Mouse (Mus musculus) heart, adult 8-10 months (tissue): Measurements from ENCODE around the gene Mob1a. TPM values are rescaled to one million over a fixed set of nuclear protein-coding genes. Genes with fewer than 3 reads are reported as not detected.

Source experiments
- DNase-seq: peaks from one replicate; pipeline ENCODE4 v3.0.0; 2022; ENCODE audit warnings: low spot score
- total RNA-seq, 4 experiments: library from RNA; stranded (reverse); gene quantifications; 2 replicates each; pipeline ENCODE4 v1.2.4; 2022

The Mob1a gene
- 10 to 100 TPM; 15.5 to 28.4 (median 20.2) TPM for total RNA-seq

DNA sequence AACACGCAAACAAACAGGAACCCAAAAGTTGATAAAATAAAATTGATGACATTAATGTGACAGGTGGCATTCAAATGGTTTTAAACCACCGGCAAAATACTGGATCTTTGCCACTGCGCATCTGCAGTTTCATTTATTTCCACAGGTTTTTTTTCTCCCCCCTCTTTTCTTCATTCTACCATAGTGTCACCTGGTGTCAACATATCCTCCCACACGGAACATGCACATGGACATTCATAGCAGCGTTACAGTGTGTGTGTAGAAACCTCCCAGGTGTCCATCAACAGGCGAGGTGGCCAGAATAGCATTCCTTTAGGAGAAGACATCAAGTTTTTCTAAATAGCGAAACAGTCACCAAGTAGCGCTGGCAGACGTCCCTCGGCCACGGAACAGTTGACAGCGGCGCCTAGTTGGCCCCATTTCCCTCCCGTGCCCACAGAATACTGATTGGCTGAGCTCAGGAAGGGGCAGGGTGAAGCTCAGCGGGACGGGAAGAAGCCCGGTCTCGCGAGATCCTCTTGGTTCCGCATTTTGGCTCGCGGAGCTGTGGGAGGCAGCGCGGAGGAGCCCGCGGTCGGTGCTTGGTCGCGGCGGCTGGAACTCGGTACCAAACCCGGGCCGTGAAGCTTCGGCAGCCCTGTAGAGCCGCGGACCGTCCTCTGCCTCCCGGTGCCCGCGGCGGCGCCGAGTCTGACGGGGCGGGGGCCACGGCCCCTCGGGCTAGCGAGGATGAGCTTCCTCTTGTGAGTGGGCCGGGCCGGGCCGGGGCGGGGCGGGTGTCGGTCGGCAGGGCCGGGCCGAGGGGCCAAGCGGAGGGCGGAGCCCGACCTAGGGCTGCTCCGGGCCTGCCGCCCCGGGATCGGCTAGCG lies at the start of gene Mob1a, which contains the start of gene Mthfd2:
Gene Mob1a (plus strand): TSS at position 492 of the 869 bp plus-strand sequence.
Gene Mthfd2 (minus strand): TSS at position 384 of the 869 bp plus-strand sequence.
- peak; percentile 96 for DNase-seq

- no peak for DNase-seq
Observed at GRCm38 (mm10) chr6:83277151-83277550, 48.7 kb upstream of the Mob1a start.

DNA sequence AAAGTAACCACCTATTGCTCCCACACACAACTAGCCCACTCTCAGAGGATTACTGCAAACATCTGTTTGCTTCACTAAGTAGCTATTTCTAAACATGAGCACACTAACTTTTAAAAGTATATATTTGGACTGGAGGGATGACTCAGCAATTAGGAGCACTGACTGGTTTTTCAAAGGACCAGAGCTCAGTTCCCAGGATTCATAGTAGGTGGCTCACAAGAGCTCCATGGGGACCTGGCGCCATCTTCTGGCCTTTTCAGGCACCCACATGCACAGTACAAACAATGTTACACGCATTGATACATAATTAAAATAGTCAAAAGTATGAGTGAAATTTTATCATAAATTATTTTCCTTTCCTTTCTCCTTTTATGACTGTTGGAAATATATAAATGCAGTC lies 46.9 kb upstream of the Mob1a start:
- no peak for DNase-seq

GRCm38 (mm10) chr6:83280256-83280955 lies 45.4 kb upstream of the Mob1a start:
- no peak for DNase-seq

- DNase-seq, result no peak
Observed at GRCm38 (mm10) chr6:83300447-83301229, 25.2 kb upstream of the Mob1a start.

DNA sequence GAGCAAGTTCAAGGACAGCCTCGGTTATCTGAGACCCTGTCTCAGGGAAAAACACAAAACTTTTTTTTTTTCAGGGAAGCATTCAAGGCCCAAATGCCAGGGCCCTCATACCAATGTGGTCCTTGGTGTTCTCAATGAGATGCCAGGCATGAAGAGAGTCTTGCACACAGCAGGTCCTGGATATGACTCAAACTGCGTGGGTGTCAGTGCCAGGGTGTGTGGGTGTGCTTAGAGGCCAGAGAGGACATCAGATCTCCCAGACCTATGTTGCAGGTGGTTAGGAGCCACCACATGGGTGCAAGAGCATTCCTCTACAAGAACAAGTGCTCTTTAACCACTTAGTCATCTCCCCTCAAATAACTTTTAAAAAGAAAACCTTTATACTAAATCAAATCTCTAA lies 24.5 kb upstream of the Mob1a start:
- DNase-seq, result no peak

- DNase-seq, result peak; percentile 40
Observed at GRCm38 (mm10) chr6:83302264-83302663, 23.6 kb upstream of the Mob1a start.

GRCm38 (mm10) chr6:83309017-83309416 lies 16.8 kb upstream of the Mob1a start:
- DNase-seq, result no peak

DNA sequence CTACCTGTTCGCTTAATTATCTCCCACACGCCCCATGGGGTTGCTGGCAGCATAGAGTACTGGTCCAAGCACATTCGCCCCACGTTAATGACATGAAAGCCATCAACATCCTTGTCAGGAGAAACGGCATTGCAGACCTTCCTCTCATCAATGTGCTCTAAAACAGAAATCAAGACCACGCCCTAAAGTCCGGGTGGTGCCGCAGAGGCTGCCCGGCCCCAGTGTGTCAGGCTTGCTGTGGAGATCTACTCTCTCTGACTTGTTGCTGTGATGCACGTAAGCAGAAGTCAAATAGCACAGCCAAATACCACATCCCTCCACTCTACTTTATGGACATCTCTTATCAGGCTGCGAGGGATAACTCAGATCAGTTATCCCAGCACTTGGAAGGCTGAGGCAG lies 14.6 kb upstream of the Mob1a start:
- no peak for DNase-seq

GRCm38 (mm10) chr6:83312021-83312420 lies 13.8 kb upstream of the Mob1a start:
- DNase-seq, result no peak

DNA sequence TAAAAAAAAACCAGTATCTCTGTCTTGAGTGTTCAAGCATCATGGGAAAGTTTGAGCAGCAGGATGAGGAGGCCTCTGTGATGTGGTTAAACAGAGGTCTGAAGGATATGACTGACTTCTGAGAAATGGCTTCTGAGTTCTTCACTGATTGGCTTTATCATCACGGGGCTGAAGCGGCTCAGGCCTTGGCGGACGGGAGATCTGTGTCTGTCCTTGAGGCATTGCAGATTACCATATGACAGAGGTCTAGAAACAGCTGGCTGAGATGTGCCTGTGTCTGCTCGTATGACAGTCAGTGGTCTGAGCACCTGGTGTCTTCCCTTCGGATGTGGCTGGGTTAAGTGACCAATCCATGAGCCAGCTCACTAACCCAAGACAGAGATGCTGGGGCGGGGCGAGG lies 13.3 kb upstream of the Mob1a start:
- no peak for DNase-seq

DNA sequence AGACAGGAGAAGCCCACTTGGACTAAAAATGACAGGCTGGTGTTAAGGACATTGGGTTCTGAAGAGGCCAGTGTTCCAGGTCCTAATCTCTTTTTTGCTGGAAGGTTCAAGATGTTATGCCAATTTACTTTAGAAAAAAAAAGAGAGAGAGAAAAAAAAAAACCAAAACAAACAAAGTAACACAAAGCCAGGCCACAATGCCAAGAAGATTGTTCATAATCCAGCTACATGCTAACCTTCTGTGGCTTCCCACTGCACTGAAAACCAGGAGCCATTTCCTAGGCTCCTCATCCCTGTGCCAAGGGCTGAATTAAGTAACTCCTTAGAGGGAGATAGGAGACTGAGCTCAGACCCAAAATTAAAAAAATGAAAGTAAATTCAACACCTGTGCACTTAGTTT lies 10.5 kb upstream of the Mob1a start:
- DNase-seq, result no peak

DNA sequence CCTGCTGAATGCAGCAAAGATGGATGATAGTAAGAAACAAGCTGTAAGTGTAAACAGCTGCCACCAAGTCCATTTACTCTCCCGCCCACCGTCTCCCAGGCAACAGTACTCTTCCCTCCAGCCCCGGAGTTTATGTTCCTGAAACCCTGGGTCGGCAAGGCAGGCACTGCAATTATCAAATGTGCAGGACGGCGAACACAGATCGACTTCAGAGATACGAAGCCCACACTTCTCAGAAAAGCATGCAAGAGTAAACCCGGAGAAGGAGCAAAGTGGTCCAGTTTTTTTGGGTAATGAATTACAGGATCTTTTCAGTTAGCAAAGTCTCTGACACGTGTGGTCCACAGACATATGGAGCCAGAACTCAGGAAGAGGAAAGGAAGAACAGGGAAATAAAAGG lies 9.8 kb upstream of the Mob1a start:
- DNase-seq, result no peak

- DNase-seq, result peak; percentile 92
Observed at GRCm38 (mm10) chr6:83317108-83317741, 8.6 kb upstream of the Mob1a start.

- DNase-seq, result no peak
Observed at GRCm38 (mm10) chr6:83321927-83322326, 3.9 kb upstream of the Mob1a start.

GRCm38 (mm10) chr6:83322794-83323193 lies 3.0 kb upstream of the Mob1a start:
- no peak for DNase-seq

- DNase-seq, result no peak
Observed at GRCm38 (mm10) chr6:83323652-83324419, 2.0 kb upstream of the Mob1a start.

DNA sequence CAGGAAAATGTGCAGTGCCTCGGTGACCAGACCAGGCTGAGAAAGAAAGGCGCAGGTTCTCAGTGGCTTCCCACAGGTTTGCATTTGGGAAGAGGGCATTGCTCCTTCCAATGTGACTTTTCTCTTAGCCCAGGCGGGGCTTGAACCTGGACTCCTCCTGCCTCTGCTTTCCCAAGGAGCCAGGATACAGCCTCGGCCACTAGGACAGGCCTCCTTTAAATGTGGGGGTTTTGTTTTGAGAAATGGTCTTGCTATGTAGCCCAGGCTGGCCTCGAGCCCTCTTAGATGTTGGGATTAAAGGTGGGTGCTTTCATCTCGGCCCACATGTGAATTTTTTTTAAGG lies 549 bp downstream of the Mob1a start:
- no peak for DNase-seq

DNA sequence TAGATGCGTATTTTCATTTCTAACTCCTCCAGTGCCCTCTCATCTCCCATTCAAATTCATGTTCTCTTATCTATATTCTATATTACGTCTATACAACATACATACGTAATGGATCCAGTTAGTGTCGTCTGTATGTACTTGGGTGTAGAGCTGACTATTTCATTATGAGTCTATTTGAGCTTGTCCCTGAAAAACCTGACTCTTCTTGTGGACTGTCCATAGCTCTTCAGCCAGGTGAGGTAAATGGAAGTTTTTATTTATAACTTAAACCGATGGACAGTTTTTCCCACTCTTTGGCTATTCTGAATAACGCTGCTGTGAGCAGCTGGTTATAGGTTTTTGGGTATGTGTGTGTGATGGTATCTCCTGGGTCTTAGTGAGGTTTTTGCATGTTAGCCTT lies 945 bp downstream of the Mob1a start:
- DNase-seq, result no peak

GRCm38 (mm10) chr6:83327591-83328190 lies 1.9 kb downstream of the Mob1a start:
- DNase-seq, result no peak

- no peak for DNase-seq
Observed at GRCm38 (mm10) chr6:83341387-83341786, 15.6 kb downstream of the Mob1a start.
